Mouse (Mus musculus): Measurements from ENCODE around the gene Col6a5. TPM values are rescaled to one million over a fixed set of nuclear protein-coding genes. Genes with fewer than 3 reads are reported as not detected.
A peak's percentile ranks its signal among the peaks of the same experiment; 100 is the strongest.
"Not testable (repeated sequence)": the region's sequence is repeated elsewhere in the genome, so short reads cannot be mapped to it uniquely, and the experiment has no call there.

Col6a5 gene
- polyA plus RNA-seq, 1 experiment from 2014 or later: 0.03 TPM

GRCm38 (mm10) chr9:105847261-105847660 lies 113.2 kb downstream of the Col6a5 start:
- no peak for ATAC-seq (ENCODE audit: low FRiP score)
- no peak for DNase-seq (ENCODE audit: low spot score, missing footprints)
- Histone ChIP-seq H3K27ac (ENCODE audit: low read depth, low read length) (no peak overlapping the region), H3K9ac (ENCODE audit: low read length) (no peak overlapping the region), H3K4me2 (no peak overlapping the region), H3K36me3 (ENCODE audit: control insufficient read depth, insufficient read depth, low read length) (no peaks in the 10 kb centered on the region), H3K4me1 (ENCODE audit: control insufficient read depth, insufficient read depth, low read length) (no peaks in the 10 kb centered on the region), H3K4me3 (ENCODE audit: low read depth, low read length) (no peak overlapping the region), H3K27me3 (ENCODE audit: control insufficient read depth, insufficient read depth, low read length) (no peaks in the 10 kb centered on the region), H3K9me3 (ENCODE audit: control insufficient read depth, low read length) (no peaks in the 10 kb centered on the region)
- 96% methylated on average over 5 of the region's 5 CpGs for WGBS

- not testable (repeated sequence) for H3K36me3 ChIP-seq (ENCODE audit: control insufficient read depth, insufficient read depth, low read length); H3K9ac ChIP-seq (ENCODE audit: low read length); H3K4me3 ChIP-seq (ENCODE audit: low read depth, low read length); H3K4me2 ChIP-seq; H3K27me3 ChIP-seq (ENCODE audit: control insufficient read depth, insufficient read depth, low read length); H3K9me3 ChIP-seq (ENCODE audit: control insufficient read depth, low read length); DNase-seq (ENCODE audit: low spot score, missing footprints); H3K27ac ChIP-seq (ENCODE audit: low read depth, low read length); ATAC-seq (ENCODE audit: low FRiP score); H3K4me1 ChIP-seq (ENCODE audit: control insufficient read depth, insufficient read depth, low read length)
- 70% methylated on average over 5 of the region's 5 CpGs for WGBS
Observed at GRCm38 (mm10) chr9:105841386-105841785, 119.1 kb downstream of the Col6a5 start.

GRCm38 (mm10) chr9:105839147-105839515 lies 121.3 kb downstream of the Col6a5 start:
- ATAC-seq (ENCODE audit: low FRiP score): no peak
- 78% methylated on average over 5 of the region's 5 CpGs for WGBS
- no peak overlapping the region for H3K9ac ChIP-seq (ENCODE audit: low read length)
- no peak for DNase-seq (ENCODE audit: low spot score, missing footprints)
- H3K36me3 ChIP-seq (ENCODE audit: control insufficient read depth, insufficient read depth, low read length): no peaks in the 10 kb centered on the region
- H3K27me3 ChIP-seq (ENCODE audit: control insufficient read depth, insufficient read depth, low read length): no peaks in the 10 kb centered on the region
- no peak overlapping the region for H3K27ac ChIP-seq (ENCODE audit: low read depth, low read length)
- no peaks in the 10 kb centered on the region for H3K4me1 ChIP-seq (ENCODE audit: control insufficient read depth, insufficient read depth, low read length)
- no peaks in the 10 kb centered on the region for H3K9me3 ChIP-seq (ENCODE audit: control insufficient read depth, low read length)
- H3K4me3 ChIP-seq (ENCODE audit: low read depth, low read length): no peak overlapping the region
- no peak overlapping the region for H3K4me2 ChIP-seq

GRCm38 (mm10) chr9:105838396-105839146 lies 121.9 kb downstream of the Col6a5 start:
- Histone ChIP-seq H3K36me3 (ENCODE audit: control insufficient read depth, insufficient read depth, low read length) (no peaks in the 10 kb centered on the region), H3K9ac (ENCODE audit: low read length) (no peak overlapping the region), H3K9me3 (ENCODE audit: control insufficient read depth, low read length) (no peaks in the 10 kb centered on the region), H3K4me3 (ENCODE audit: low read depth, low read length) (no peak overlapping the region), H3K27ac (ENCODE audit: low read depth, low read length) (no peak overlapping the region), H3K4me2 (no peak overlapping the region), H3K4me1 (ENCODE audit: control insufficient read depth, insufficient read depth, low read length) (no peaks in the 10 kb centered on the region), H3K27me3 (ENCODE audit: control insufficient read depth, insufficient read depth, low read length) (no peaks in the 10 kb centered on the region)
- WGBS: 82% methylated on average over 4 of the region's 4 CpGs
- DNase-seq (ENCODE audit: low spot score, missing footprints) (no peak), ATAC-seq (ENCODE audit: low FRiP score) (no peak)

GRCm38 (mm10) chr9:105835587-105835986 lies 124.9 kb downstream of the Col6a5 start:
- DNase-seq (ENCODE audit: low spot score, missing footprints): no peak
- H3K4me3 ChIP-seq (ENCODE audit: low read depth, low read length): no peak overlapping the region
- no peaks in the 10 kb centered on the region for H3K4me1 ChIP-seq (ENCODE audit: control insufficient read depth, insufficient read depth, low read length)
- no peak overlapping the region for H3K9ac ChIP-seq (ENCODE audit: low read length)
- H3K4me2 ChIP-seq: no peak overlapping the region
- ATAC-seq (ENCODE audit: low FRiP score): no peak
- H3K9me3 ChIP-seq (ENCODE audit: control insufficient read depth, low read length): no peaks in the 10 kb centered on the region
- no peak overlapping the region for H3K27ac ChIP-seq (ENCODE audit: low read depth, low read length)
- 90% methylated on average over 7 of the region's 7 CpGs for WGBS
- H3K27me3 ChIP-seq (ENCODE audit: control insufficient read depth, insufficient read depth, low read length): no peaks in the 10 kb centered on the region
- no peaks in the 10 kb centered on the region for H3K36me3 ChIP-seq (ENCODE audit: control insufficient read depth, insufficient read depth, low read length)

GRCm38 (mm10) chr9:105834799-105835198 lies 125.6 kb downstream of the Col6a5 start:
- Histone ChIP-seq H3K27me3 (ENCODE audit: control insufficient read depth, insufficient read depth, low read length) (no peaks in the 10 kb centered on the region), H3K27ac (ENCODE audit: low read depth, low read length) (no peak overlapping the region), H3K4me1 (ENCODE audit: control insufficient read depth, insufficient read depth, low read length) (no peaks in the 10 kb centered on the region), H3K4me3 (ENCODE audit: low read depth, low read length) (no peak overlapping the region), H3K9ac (ENCODE audit: low read length) (no peak overlapping the region), H3K36me3 (ENCODE audit: control insufficient read depth, insufficient read depth, low read length) (no peaks in the 10 kb centered on the region), H3K4me2 (no peak overlapping the region), H3K9me3 (ENCODE audit: control insufficient read depth, low read length) (no peaks in the 10 kb centered on the region)
- ATAC-seq (ENCODE audit: low FRiP score): no peak
- DNase-seq (ENCODE audit: low spot score, missing footprints): no peak
- 57% methylated on average over 4 of the region's 4 CpGs for WGBS

- no peaks in the 10 kb centered on the region for H3K36me3 ChIP-seq (ENCODE audit: control insufficient read depth, insufficient read depth, low read length)
- no peaks in the 10 kb centered on the region; the same call in 1 of the 2 replicates for H3K27me3 ChIP-seq (ENCODE audit: control insufficient read depth, insufficient read depth, low read length)
- 86% methylated on average over 9 of the region's 9 CpGs for WGBS
- H3K27ac ChIP-seq (ENCODE audit: low read depth, low read length): no peak overlapping the region
- DNase-seq (ENCODE audit: low spot score, missing footprints) (no peak), ATAC-seq (ENCODE audit: low FRiP score) (no peak)
- H3K4me2 ChIP-seq: no peak overlapping the region
- no peaks in the 10 kb centered on the region for H3K9me3 ChIP-seq (ENCODE audit: control insufficient read depth, low read length)
- H3K4me1 ChIP-seq (ENCODE audit: control insufficient read depth, insufficient read depth, low read length): 0 out of 2 replicates have a peak, but pooled peaks cover 2% of the 10 kb centered on the region
- no peak overlapping the region for H3K9ac ChIP-seq (ENCODE audit: low read length)
- H3K4me3 ChIP-seq (ENCODE audit: low read depth, low read length): no peak overlapping the region
Observed at GRCm38 (mm10) chr9:105831291-105831690, 129.2 kb downstream of the Col6a5 start.

GRCm38 (mm10) chr9:105827791-105828385 lies 132.6 kb downstream of the Col6a5 start, which contains the start of gene Col6a6:
Col6a6 (minus strand) TSS chr9:105828160.
- peak; percentile 85 for DNase-seq (ENCODE audit: low spot score, missing footprints)
- no peak within 1 kb of the TSS for H3K27ac ChIP-seq (ENCODE audit: low read depth, low read length)
- no peaks in the 10 kb centered on the region; the same call in 1 of the 2 replicates for H3K27me3 ChIP-seq (ENCODE audit: control insufficient read depth, insufficient read depth, low read length)
- H3K36me3 ChIP-seq (ENCODE audit: control insufficient read depth, insufficient read depth, low read length): no peaks in the 10 kb centered on the region
- no peak within 1 kb of the TSS for H3K9ac ChIP-seq (ENCODE audit: low read length)
- 0 out of 2 replicates have a peak, but pooled peaks cover 2% of the 10 kb centered on the region for H3K4me1 ChIP-seq (ENCODE audit: control insufficient read depth, insufficient read depth, low read length)
- H3K4me2 ChIP-seq: peak within 1 kb of the TSS; percentile 26; the same call in 1 of the 2 replicates
- no peak within 1 kb of the TSS for H3K4me3 ChIP-seq (ENCODE audit: low read depth, low read length)
- 17% methylated on average over 20 of the region's 20 CpGs for WGBS
- no peak for ATAC-seq (ENCODE audit: low FRiP score)
- no peaks in the 10 kb centered on the region for H3K9me3 ChIP-seq (ENCODE audit: control insufficient read depth, low read length)

- Histone ChIP-seq H3K4me2 (no peak overlapping the region), H3K4me1 (ENCODE audit: control insufficient read depth, insufficient read depth, low read length) (0 out of 2 replicates have a peak, but pooled peaks cover 2% of the 10 kb centered on the region), H3K27ac (ENCODE audit: low read depth, low read length) (no peak overlapping the region), H3K9ac (ENCODE audit: low read length) (no peak overlapping the region), H3K27me3 (ENCODE audit: control insufficient read depth, insufficient read depth, low read length) (no peaks in the 10 kb centered on the region; the same call in 1 of the 2 replicates), H3K36me3 (ENCODE audit: control insufficient read depth, insufficient read depth, low read length) (no peaks in the 10 kb centered on the region), H3K9me3 (ENCODE audit: control insufficient read depth, low read length) (no peaks in the 10 kb centered on the region), H3K4me3 (ENCODE audit: low read depth, low read length) (no peak overlapping the region)
- WGBS: 83% methylated on average over 8 of the region's 8 CpGs
- no peak for ATAC-seq (ENCODE audit: low FRiP score)
- DNase-seq (ENCODE audit: low spot score, missing footprints): no peak
Observed at GRCm38 (mm10) chr9:105827076-105827647, 133.3 kb downstream of the Col6a5 start.

Data from midbrain, embryonic 11.5 days (tissue).